Mouse (Mus musculus) layer of hippocampus, adult 11-12 months (tissue): Measurements from ENCODE around the gene Cwc25.
A peak's percentile ranks its signal among the peaks of the same experiment; 100 is the strongest.
"Not testable (repeated sequence)": the region's sequence is repeated elsewhere in the genome, so short reads cannot be mapped to it uniquely, and the experiment has no call there.

ENCODE experiments used
- DNase-seq: peaks from one replicate; pipeline ENCODE4 v3.0.0; 2022; ENCODE audit warnings: low spot score

Cwc25 gene

DNA sequence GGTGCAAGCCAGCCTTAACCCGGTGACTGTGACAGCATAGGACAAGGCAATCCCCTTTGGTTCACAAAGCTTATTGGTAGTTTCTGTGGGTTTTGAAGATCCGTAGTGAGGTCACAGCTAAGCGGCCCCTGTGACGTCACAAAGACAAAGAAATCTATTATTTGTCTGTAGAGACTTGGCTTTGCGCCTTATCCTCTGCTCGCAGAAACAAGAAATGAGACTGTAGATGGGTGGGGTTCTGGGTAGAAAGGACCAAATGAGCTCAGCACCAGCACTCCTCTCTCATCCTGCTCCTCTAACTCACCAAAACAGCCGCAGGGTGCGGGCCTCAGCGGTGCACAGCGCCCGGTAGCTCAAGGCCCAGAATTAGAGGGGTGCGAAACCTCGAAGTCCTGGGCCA lies 8.8 kb upstream of the Cwc25 start:
- no peak for DNase-seq

DNA sequence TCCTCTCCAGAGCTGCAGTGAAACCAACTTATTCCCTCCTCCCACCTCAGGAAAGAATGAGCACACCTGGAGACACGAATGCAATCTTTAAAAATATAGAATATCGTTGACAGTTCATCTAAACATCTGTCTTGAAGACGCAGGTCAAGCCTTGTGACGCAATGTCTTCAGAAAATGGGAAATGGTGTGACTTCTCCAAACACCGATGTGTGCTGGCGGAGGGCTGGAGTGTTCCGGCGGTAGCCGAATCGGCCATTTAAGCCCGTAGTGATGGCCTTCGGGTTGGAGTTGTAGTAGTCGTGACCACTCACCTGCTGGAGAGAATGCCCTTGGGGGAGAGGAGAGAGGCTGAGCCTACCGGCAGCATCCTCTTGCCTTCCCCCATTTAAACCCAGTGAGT lies 5.1 kb upstream of the Cwc25 start:
- DNase-seq: no peak

DNA sequence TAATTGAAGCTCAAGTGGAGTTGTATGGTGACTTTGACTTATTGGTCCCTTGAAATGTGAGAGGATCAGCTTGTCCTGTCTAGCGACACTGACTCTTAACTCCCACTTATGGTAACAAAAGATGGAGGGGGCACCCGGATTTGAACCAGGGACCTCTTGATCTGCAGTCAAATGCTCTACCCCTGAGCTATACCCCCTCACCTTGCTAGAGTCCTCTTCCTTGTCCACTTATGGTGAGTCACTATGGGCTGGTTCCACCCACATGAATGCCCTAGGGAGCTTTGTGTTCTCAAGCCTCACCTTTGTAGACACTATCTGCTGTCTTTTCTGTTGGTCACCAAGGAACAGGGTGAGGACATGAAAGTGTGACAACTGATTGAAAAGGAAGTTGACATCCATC lies 3.3 kb upstream of the Cwc25 start:
- DNase-seq: no peak

DNA sequence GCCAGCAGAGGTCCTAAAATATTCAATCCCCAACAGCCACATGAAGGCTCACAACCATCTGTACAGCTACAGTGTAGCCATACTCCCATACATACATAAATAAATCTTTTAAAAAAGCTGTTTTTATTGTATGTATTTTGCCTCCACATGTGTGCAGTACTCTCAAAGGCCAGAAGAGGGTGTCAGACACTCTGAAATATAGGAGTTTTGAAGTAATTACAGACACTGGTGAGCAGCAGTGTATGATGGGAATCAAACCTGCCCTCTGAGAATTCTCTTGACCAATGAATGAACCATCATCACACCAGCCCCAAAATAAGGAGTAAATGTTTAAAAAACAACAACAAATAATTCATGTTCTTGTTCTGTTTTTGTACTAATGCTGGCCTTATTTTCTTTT lies 4.7 kb downstream of the Cwc25 start:
- DNase-seq: no peak

DNA sequence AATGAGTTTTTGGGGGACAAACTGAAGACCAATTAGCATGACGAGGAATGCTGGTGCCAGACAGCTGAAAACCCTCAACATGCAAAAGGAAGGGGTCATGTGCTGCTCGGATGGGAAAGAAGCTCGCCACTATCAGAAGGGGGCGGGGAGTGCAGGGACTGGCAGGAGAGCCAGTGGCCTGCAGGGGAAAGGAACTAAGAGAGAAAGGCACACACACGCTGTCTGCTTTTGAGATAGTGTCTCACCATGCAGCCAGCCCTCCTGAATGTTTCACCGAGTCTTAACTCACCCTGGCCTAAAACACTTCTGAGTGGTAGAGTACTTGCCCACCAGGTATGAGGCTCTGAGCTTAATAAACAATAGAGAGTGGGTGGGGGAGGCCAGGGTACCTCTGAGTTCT lies 7.4 kb downstream of the Cwc25 start:
- DNase-seq: no peak

DNA sequence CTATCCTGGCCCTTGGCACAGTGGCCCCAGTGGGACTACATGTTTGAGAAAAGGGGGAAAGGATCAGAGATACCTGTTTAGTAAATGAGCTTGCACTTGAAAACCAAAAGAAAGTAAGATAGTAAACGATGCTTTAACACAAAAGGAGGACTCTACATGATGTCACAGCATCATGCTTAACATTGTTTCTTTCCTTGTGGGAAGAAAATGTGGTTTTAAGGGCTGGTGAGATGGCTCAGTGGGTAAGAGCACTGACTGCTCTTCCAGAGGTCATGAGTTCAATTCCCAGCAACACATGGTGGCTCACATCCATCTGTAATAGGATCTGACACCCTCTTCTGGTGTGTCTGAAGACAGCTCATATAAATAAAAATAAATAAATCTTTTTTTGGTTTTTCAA lies 8.2 kb downstream of the Cwc25 start:
- DNase-seq: no peak

DNA sequence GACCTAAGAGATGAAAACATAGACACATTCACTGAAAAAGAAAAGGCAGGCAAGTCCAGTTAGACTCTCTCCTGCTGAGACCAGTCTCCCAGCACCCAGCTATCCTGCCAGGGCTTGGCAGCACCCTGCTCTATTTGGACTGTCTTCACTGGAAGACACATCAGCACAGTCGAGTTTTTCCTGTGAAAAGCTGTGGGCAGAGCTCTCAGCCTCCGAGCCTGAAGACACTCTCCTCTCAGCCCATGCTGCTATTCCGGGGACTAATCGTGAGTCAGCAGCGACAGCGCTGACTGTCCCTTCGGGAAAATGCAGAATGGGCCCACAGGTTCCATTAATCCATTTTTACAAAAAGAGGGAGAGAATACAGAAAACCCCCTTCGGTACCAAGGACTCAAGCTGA lies 13.1 kb downstream of the Cwc25 start:
- DNase-seq: no peak

DNA sequence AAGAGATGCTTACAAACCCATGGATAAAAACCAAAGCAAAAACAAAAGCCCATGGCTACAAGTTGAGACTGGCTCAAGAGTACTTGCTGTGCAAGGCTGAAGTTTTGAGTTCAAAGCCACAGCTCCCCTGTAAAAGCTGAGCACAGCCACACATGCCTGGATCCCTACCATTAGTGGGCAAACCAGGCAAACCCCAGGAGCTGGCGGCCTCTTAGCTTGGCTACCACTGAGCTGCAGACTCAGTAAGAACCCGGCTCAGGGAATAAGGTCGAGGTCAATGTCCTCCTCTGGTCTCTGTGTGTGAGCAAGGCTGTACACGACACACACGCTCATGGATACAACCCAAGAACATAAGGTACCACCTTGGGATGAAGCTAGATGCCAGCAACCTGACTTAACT lies 17.9 kb downstream of the Cwc25 start:
- no peak for DNase-seq

DNA sequence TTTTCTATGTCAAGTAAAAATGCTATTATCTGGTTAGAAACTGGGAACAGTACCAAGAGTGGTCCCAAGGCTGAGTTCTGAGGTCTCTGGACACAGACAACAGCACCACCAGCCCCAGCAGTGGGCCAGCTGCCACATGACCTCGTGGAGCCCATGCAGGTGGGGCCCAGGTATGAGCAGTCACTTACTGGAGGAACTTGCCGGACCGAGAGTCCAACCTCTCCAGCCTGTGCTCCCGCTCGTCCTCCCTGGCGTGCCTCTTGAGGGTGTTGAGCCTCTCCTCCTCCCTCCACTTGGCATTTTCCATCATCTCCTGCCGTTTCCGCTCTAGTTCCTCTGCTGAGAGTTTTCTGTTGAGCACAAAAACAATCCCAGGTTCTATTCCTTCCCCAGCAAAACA lies 18.6 kb downstream of the Cwc25 start:
- DNase-seq: no peak

DNA sequence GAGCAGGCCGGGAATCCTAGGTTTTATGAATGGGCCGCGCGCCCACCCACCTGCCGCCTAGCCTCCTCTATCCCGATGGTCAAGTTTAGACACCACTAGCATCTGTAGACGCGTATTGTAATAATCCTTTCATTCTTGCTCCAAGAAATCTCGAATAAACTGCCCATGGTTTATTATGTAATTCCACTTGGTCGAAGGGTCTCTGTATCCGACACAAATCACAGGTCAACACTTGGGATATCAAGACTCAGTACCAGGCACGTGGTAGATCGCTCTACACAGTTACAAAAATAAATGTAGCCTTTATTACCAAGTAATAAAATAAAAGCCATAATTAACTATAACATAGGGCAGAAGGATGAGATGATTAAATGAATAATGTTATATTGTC lies 21.0 kb downstream of the Cwc25 start:
- DNase-seq: no peak

DNA sequence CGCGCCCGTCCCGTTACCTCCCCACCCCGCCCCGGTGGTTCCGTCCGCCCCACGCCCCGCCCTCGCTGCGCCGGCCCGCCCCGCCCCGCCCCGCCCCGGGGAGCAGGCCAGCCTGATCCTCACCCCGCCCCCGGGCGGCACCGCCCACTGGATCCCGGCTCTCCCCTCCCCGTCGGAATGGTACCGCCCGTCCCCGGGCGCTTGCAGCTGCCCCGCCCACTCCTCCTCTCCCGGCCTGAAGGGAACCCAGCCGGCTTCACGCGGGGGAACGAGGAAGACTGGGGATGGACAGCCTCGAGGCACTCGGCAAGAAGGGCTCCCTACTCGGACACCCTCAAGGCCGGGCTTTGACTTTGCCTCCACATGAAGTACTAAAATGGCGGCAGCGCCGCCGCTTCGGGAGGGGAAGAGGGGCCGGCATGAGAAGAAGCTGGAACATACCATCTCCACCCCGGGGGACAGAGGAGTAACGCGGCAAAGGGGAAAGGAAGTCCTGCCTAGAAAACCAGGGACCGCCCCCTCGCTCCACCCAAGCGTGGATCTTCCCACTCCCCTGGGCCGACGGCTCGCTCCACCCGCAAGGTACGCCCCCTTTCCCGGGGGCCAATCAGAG lies 21.5 kb downstream of the Cwc25 start:
- DNase-seq: peak; percentile 99

DNA sequence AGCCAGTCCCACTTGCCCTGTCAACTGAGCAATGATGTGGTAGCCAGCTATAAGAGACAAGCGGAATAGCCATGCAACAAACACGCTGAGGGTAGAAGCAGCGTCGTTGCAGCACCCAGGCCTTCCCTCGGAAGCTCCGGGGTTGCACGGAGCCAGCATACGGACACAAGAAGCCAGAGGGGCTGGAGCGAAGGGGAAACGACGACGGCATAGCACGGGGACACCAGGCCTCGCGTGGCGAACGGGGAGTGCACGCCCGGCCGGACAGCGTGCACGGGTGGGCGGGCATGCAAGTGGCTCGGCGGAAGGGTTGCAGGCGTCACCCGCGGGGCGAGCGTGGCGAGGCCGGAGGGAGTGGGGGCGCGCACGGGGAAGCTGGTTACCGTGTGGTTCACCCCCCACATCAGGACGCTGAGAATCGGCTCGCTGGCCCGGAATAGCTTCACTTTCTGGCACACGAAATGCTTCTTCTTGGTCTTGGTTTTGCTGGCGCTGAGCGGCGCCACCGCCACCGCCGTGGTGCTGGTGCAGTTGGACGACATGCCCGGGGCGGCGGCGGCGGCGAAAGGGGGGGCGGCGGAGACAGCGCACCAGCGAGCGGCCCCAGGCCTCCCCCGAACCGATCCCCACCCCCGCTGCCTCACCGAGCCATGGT lies 22.2 kb downstream of the Cwc25 start, which contains the start of gene Pip4k2b:
Gene Pip4k2b (minus strand): TSS at position 642 of the 655 bp plus-strand sequence.
- peak; percentile 30 for DNase-seq

DNA sequence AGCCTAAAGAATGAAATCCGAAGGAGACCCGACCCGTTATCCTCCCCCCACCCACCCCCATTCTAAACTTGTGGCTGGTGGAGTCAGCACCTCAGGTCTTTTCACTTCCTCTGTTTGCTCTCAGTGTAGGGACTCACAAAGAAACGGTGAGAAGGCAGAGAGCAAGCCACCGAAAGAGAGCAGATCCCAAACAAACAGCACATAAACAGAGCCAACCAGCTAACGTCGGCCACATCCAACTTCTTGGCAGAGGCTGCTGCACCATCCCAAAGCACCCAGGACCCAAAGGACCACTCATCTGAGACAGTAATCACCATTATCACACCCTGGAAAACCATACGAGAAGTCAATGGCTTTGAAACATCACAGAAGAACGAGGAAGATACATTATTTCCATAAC lies 22.9 kb downstream of the Cwc25 start:
- DNase-seq: no peak

DNA sequence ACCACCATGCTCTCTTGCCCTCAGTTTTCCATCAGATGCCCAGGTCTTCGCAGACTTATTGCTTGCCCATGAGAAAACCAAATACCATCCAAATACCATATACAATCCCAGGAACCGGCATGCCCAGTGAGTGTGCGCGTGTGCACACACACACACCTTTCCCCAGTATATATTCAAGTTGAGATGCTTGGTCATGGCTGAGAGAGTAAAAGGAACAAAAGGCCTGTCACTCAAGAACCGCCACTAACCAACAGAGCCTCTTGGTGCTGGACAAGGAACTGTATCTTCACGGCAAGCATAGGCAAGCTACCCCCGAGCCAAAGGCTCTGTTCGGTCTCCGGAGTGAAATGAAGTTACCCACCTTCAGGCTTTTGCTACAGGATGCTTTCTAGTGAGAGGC lies 23.8 kb downstream of the Cwc25 start:
- no peak for DNase-seq

DNA sequence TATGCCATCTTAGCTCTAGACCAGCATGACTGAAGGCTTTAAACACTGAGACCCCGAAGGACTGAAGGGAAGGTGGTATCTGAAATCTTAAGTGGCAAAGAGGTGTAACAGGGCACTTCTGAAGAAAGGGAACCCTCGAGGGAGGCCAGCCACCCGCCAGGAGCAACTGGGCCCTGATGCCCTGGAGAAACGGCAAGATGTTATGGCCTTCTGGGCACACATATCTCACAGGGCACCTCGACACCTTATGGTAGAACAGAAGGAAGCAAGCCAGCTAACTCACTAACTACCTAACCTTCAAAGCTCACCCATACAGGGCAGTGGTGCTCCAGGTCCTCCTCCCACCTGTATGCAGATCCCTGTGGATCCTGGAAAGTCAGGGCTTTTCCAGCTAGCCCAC lies 24.2 kb downstream of the Cwc25 start:
- no peak for DNase-seq

DNA sequence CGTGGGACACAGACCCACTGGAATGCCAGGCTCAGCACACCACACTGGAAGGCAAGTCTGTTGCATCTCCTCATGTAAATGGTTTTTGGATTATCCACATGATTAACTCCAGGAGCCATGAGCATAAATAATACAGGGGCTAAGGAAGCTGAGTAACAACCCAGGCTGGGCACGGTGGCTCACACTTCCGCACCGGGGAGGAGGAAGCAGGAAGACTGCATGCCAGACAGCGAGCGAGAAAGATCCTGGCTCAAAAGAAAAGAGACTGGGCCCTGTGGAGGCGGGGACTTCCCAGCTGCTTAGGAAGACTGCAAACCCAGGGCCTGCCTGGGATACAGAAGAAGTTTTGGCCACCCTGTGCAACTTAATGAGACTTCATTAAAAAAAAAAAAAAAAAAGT lies 26.2 kb downstream of the Cwc25 start:
- peak; percentile 38 for DNase-seq

DNA sequence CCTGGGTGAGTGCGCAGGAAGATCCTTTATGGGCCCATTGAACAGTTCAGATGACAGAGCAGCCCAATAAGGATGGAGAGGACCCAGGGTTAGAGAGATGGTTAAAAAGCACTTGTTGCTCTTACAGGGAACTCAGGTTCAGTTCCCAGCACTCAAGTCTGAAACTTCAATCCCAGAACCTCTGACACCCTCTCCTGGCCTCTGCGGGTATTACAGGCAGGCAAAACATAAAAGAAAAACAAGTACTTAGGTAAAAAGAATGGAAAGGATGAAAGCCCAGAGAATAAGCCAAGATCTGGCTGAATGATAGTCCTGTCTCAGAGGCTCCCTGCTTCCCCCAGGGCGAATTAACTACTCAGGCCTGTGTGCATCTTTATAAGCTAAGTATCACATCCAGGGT lies 27.2 kb downstream of the Cwc25 start:
- no peak for DNase-seq

DNA sequence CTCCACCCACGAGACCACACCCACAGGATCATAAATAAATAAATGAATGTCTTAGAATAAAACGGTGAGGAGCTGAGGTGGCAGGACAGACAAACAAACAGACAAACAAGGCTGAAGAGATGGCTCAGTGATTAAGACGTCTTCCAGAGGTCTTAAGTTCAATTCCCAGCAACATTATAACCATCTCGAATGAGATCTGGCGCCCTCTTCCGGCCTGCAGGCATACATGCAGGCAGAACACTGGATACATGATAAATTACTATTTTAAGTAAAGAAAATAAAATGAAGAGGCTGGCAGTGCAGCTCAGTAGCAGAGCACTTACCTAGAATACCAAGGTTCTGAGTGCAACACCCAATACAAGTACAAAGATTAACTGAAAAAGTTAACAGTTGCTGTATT lies 27.7 kb downstream of the Cwc25 start:
- no peak for DNase-seq

DNA sequence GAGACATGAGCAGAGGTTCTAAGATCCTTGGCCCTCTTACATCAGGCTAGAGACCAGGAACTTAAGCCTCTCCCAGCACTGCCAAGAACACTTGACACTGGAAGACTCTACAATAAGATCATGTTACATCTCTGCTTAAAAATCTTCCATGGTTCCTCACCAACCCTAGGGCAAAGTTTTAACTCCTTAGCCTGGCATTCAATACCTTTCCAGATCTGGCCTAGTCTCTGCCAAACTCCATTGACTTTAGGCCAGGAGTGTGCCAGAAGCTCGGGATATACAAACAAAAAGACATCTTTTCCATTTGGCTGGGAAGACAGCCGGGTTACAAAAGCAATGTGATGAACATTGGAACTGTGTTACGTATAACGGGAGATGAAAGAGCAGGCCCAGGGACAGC lies 28.8 kb downstream of the Cwc25 start:
- no peak for DNase-seq

DNA sequence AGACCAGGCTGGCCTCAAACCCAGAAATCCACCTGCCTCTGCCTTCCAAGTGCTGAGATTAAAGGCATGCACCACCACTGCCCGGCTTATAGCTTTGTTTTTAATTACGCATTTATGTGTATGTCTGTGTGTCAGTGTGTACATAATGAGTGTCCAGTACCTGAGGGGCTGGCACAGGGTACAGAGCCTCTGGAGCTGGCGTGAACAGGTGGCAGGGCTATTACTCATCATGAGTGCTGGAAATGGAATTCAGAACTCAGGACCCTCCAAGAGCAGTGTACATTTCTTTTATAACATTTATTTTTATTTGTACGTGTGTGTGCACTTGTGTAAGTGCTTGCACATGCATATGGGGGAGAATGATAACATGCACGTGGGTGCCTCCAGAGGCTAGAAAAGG lies 29.7 kb downstream of the Cwc25 start:
- no peak for DNase-seq

DNA sequence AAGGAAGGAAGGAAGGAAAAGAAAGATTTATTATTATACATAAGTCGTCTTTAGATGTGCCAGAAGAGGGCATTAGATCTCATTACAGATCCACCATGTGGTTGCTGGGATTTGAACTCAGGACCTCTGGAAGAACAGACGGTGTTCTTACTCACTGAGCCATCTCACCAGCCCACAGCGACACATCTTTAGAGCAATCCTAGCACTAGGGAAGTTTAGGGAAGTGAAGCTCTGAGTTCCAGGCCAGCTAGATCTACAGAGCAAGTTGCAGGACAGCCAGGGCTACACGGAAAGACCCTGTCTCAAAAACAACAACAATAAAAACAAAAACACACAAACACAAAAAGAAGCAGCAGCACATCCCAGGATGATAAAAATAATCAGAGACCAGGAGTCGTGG lies 31.5 kb downstream of the Cwc25 start:
- DNase-seq: not testable (repeated sequence)

DNA sequence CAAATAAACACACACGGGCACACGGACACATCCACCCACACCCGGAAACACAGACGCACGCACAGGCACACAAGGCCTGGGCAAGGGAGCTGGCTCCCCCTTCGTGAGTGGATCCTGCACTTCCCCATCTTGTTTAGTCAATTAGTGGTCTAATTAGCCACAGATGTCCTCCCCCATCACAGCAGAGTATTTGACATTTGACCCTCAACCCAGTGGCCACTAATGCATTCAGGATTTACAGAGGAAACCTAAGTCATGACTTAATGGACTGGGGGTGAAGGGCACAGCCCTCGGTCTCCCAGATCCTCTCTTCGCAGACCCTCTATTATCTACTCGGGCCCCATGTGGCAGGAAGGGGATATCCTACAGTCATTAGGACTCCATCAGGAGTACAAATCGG lies 32.7 kb downstream of the Cwc25 start:
- DNase-seq: no peak

DNA sequence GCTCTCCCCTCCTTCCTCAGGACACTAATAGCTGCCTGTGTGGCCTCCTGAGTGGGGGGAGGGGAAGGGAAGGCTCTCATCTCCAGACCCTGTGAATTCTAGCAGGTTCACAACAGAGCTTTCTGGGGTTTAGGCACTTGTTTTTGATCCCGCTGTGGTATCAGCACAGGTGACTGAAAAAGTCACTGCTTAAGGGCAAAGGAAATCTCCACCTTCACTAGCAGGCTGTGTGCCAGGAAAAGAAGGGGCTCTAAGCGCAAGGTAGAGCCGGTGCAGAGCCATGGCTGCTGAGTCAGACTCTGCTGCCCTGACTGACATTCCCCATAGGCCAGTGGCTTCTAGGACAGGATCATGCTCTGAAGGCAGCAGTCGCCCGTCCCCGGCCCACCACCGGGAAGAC lies 37.6 kb downstream of the Cwc25 start:
- DNase-seq: no peak

DNA sequence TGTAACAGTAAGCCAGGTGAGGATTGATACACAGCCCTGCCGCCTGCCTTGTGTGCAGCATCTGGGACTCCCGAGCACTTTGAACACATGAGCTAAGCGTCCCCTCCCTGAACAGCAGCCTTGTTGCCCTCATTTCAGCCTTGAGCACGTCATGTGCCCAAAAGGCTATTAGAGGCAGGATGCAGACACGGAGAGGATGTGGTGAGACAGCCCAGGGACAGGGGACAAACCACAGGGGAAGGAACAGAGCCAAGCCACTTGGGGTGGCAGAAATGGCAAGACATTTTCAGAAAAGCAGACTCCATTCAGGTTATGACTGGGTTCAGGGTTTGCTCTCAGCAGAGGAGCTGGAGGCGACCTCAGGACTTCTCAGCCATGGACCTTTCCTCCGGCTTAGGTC lies 38.0 kb downstream of the Cwc25 start:
- DNase-seq: no peak
